Mouse (Mus musculus) bone marrow macrophage, adult 2 months (primary cell): ENCODE measurements around the gene Baiap2l1.

ENCODE experiments used
- CTCF ChIP-seq: IDR thresholded peaks from 2 replicates; pipeline ENCODE4 v1.5.1; 2012; ENCODE audit warnings: low read depth, mild to moderate bottlenecking, low read length, moderate library complexity
- POLR2A ChIP-seq: IDR thresholded peaks from 2 replicates; pipeline ENCODE4 v1.6.1; 2012; ENCODE audit warnings: mild to moderate bottlenecking, low read depth, low read length, borderline replicate concordance

- TF ChIP-seq POLR2A: no peak
- TF ChIP-seq CTCF: no peak
These were observed 45.7 kb downstream of the Baiap2l1 start for GRCm38 (mm10) chr5:144312183-144312582.
